In genomic region chr14:123062908-123063307, GRCm38 (mm10) we compare ENCODE assay signal across 22 mouse cellular contexts.
"Had no signal": no experiment of that assay in that cellular context is flagged by ENCODE, and none has a peak within 500 bp of the region (broad histone marks: within the 10 kb centered on the region; RNA-seq: fewer than 3 reads in every experiment).

No protein-coding gene starts in this region.

- H3K27me3 ChIP-seq: limb, embryonic 12.5 days; midbrain, embryonic 12.5 days; midbrain, embryonic 15.5 days; neural tube, embryonic 12.5 days; neural tube, embryonic 15.5 days had no signal

- ATAC-seq: liver, postnatal 0 days; lung, postnatal 0 days; midbrain, embryonic 15.5 days had no signal

- H3K9me3 ChIP-seq: limb, embryonic 12.5 days; midbrain, embryonic 12.5 days; midbrain, embryonic 15.5 days; neural tube, embryonic 12.5 days; neural tube, embryonic 15.5 days had no signal

- H3K4me1 ChIP-seq: limb, embryonic 12.5 days had no signal

- H3K36me3 ChIP-seq: limb, embryonic 12.5 days; midbrain, embryonic 12.5 days; midbrain, embryonic 15.5 days; neural tube, embryonic 12.5 days; neural tube, embryonic 15.5 days had no signal

- DNase-seq: kidney, postnatal 25 days; layer of hippocampus, adult 9-11 months; liver, postnatal 0 days; lung, embryonic 14.5 days; right cerebral cortex, adult 18-20 months; right cerebral cortex, postnatal 14 days; right cerebral cortex, postnatal 4 days; thymus, adult 2 months; thymus, postnatal 14 days; thymus, postnatal 4 days had no signal

- H3K4me2 ChIP-seq: limb, embryonic 12.5 days; liver, embryonic 11.5 days; lung, embryonic 14.5 days; midbrain, embryonic 12.5 days; midbrain, embryonic 15.5 days; neural tube, embryonic 12.5 days; neural tube, embryonic 15.5 days had no signal

- H3K9ac ChIP-seq: limb, embryonic 12.5 days; liver, embryonic 14.5 days; liver, postnatal 0 days; lung, embryonic 14.5 days; midbrain, embryonic 12.5 days; midbrain, embryonic 15.5 days; neural tube, embryonic 12.5 days; neural tube, embryonic 15.5 days had no signal

- H3K4me3 ChIP-seq: layer of hippocampus, adult 2 months; limb, embryonic 12.5 days; midbrain, embryonic 12.5 days; midbrain, embryonic 15.5 days; neural tube, embryonic 12.5 days; neural tube, embryonic 15.5 days had no signal

- H3K27ac ChIP-seq: kidney, postnatal 0 days; layer of hippocampus, adult 2 months; limb, embryonic 12.5 days; liver, embryonic 14.5 days; macrophage; midbrain, embryonic 12.5 days; midbrain, embryonic 15.5 days; neural tube, embryonic 12.5 days; neural tube, embryonic 15.5 days; stomach, postnatal 0 days had no signal
